Mouse (Mus musculus) hindbrain, embryonic 14.5 days (tissue): ENCODE measurements around the gene Thsd7a. TPM values are rescaled to one million over a fixed set of nuclear protein-coding genes. Genes with fewer than 3 reads are reported as not detected.

Source experiments
- ATAC-seq: fragments of 200-750 bp; cut with Nextera tagmentation; 2 replicates; pipeline ENCODE4 v1.8.0; 2017; ENCODE audit warnings: moderate number of reproducible peaks, mild to moderate bottlenecking, moderate TSS enrichment, moderate library complexity; ENCODE audit not compliant: low FRiP score
- DNase-seq: peaks from one replicate; pipeline ENCODE4 v3.0.0-alpha.2; 2015; ENCODE audit warnings: low spot score
- H3K27ac ChIP-seq: fragments of 300-500 bp; sonication (generic); 2 replicates; pipeline ENCODE4 v1.5.1; 2014; ENCODE audit warnings: mild to moderate bottlenecking, moderate library complexity
- H3K27me3 ChIP-seq: fragments of 300-500 bp; sonication (generic); 2 replicates; pipeline ENCODE4 v1.6.1; 2014; ENCODE audit warnings: mild to moderate bottlenecking, low read length, mixed read lengths; ENCODE audit not compliant: control insufficient read depth, insufficient read depth
- H3K36me3 ChIP-seq: fragments of 300-500 bp; sonication (generic); replicated peaks from 2 replicates; pipeline ENCODE4 v1.6.1; 2014; ENCODE audit not compliant: control insufficient read depth, insufficient read depth
- H3K4me1 ChIP-seq: fragments of 300-500 bp; sonication (generic); replicated peaks from 2 replicates; pipeline ENCODE4 v1.6.1; 2014; ENCODE audit warnings: antibody characterized with exemption, low read length, mixed read lengths; ENCODE audit not compliant: control insufficient read depth, insufficient read depth
- H3K4me2 ChIP-seq: fragments of 300-500 bp; sonication (generic); replicated peaks from 2 replicates; pipeline ENCODE4 v1.6.1; 2014; ENCODE audit warnings: mild to moderate bottlenecking, moderate library complexity
- H3K4me3 ChIP-seq: fragments of 300-500 bp; sonication (generic); replicated peaks from 2 replicates; pipeline ENCODE4 v1.5.1; 2014; ENCODE audit warnings: mild to moderate bottlenecking, low read length
- H3K9ac ChIP-seq: fragments of 300-500 bp; sonication (generic); 2 replicates; pipeline ENCODE4 v1.6.1; 2014
- H3K9me3 ChIP-seq: fragments of 300-500 bp; sonication (generic); 2 replicates; pipeline ENCODE4 v1.6.1; 2016; ENCODE audit warnings: low read length; ENCODE audit not compliant: control insufficient read depth
- WGBS: fragments of 180-500 bp; shearing (Covaris S2); extraction: QIAGEN DNeasy Blood & Tissue Kit; methylation state at CpG from one replicate; pipeline ENCODE4 v1.1.7; 2014; 5-methylcytosine and 5-hydroxymethylcytosine counted together
- polyA plus RNA-seq: library from polyadenylated mRNA; unstranded; fragments of >200 nt; fragmentation: Nextera tagmentation; extraction: Ambion mirVana; gene quantifications from 2 replicates; pipeline ENCODE4 v1.2.1, GENCODE M21; 2014

Thsd7a gene
- polyA plus RNA-seq, 1 experiment from 2014 or later, result 33.4 TPM

DNA sequence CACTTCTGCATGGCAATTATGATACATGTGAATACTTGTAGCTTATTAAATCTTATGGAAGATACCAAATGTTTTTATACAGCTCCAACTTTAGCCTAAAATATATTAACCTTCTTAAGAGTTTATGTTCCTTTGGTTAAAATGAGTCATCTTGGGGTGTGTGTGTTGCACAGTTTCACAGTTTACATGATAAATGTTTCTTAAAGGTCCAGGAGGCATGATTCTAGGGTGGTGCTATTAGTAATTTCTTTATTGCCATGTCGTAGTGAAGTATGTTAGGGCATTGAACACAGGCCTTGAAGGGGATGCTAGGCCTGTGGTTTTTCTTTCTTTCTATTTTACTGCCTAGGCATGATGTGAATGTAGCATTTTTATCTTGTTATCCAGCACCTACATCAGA is 291.8 kb downstream of the Thsd7a start:
- Histone ChIP-seq H3K9me3 (no peaks in the 10 kb centered on the region), H3K9ac (no peak overlapping the region), H3K4me3 (no peak overlapping the region), H3K36me3 (no peaks in the 10 kb centered on the region), H3K27ac (no peak overlapping the region), H3K27me3 (no peaks in the 10 kb centered on the region), H3K4me2 (no peak overlapping the region), H3K4me1 (no peaks in the 10 kb centered on the region)
- WGBS, result 81% methylated on average over 1 of the region's 1 CpGs
- DNase-seq, result no peak
- no peak for ATAC-seq

DNA sequence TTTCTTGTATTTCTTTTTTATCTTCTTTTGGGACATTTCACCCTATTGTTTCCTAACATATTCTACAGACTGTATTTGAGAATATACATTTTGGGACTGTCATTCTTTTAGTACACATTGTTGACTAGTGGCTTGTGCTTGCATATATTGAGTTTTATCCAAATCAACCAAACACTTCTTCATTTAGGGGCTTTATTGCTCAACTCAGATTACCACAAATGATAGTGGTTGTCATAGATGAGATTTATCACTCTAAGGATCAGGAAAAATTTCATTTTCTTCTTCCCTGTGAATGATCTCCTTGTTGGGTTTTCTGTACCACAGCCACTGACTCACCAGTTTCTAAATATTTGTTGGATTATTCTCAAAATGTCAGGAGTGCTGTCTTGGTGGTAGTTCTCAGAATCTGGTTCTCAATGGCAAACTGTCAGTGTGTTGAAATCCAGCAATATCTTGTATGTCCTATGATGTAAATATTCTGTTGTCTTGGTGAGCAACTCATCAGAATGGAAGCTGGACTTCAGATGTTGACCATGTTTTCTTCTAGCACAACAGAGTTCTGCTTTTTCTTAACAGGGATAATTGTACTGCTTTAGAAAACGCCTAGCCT is 294.2 kb downstream of the Thsd7a start:
- ATAC-seq (no peak), DNase-seq (no peak)
- H3K9me3 ChIP-seq, result no peaks in the 10 kb centered on the region
- WGBS, result 90% methylated on average over 1 of the region's 1 CpGs
- H3K36me3 ChIP-seq, result no peaks in the 10 kb centered on the region
- H3K4me2 ChIP-seq, result no peak overlapping the region
- no peak overlapping the region for H3K9ac ChIP-seq
- no peaks in the 10 kb centered on the region for H3K4me1 ChIP-seq
- H3K27ac ChIP-seq, result no peak overlapping the region
- H3K4me3 ChIP-seq, result no peak overlapping the region
- H3K27me3 ChIP-seq, result no peaks in the 10 kb centered on the region

DNA sequence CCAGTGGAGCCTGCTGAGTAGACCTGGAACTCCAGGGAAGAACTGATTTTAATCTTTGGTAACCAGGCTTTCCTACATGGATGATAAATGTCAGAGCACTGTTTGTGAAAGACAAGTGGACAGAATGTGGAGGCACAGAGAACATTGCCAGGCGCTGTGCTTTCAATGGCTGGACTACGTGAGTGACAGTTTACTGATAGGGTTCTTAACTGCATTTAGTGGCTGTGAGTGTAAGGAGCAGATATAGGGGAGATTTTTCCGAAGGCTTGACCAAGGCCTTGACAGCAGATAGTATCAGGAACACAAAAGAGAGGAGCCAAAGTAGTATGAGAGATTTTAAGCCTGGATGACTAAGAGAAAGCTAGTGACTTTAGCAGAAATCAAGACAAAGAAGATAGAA is 295.1 kb downstream of the Thsd7a start:
- Histone ChIP-seq H3K9ac (no peak overlapping the region), H3K9me3 (no peaks in the 10 kb centered on the region)

DNA sequence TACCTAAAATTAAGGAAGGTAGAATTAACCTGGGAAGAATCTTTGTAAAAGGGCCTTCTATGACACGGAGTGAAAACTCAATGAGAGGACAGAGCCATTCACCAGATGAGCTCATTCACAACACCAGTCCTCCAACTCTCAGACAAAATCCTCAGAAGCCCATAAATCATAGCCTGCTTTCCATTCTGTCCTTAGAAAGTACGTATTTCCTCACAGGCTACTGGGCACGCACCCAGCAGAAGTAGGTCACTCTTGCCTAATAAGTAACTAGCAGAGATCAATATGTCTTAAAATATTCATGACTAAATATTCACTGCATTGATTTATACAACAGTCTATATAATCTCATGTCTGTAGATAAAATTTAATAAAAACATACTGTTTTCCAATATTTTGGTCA is 300.4 kb downstream of the Thsd7a start:
- no peak overlapping the region for H3K4me3 ChIP-seq
- H3K4me1 ChIP-seq, result no peaks in the 10 kb centered on the region
- no peak overlapping the region for H3K9ac ChIP-seq
- 65% methylated on average over 3 of the region's 3 CpGs for WGBS
- H3K27ac ChIP-seq, result no peak overlapping the region
- no peaks in the 10 kb centered on the region for H3K36me3 ChIP-seq
- ATAC-seq, result no peak
- H3K4me2 ChIP-seq, result no peak overlapping the region
- H3K9me3 ChIP-seq, result no peaks in the 10 kb centered on the region
- DNase-seq, result no peak
- H3K27me3 ChIP-seq, result no peaks in the 10 kb centered on the region

More for the DNA sequence above, 295.1 kb downstream of the Thsd7a start:
- H3K4me1 ChIP-seq, result no peaks in the 10 kb centered on the region
- DNase-seq, result no peak
- H3K4me2 ChIP-seq, result no peak overlapping the region
- H3K4me3 ChIP-seq, result no peak overlapping the region
- ATAC-seq, result no peak
- H3K27me3 ChIP-seq, result no peaks in the 10 kb centered on the region
- 84% methylated on average over 3 of the region's 3 CpGs for WGBS
- H3K27ac ChIP-seq, result no peak overlapping the region
- no peaks in the 10 kb centered on the region for H3K36me3 ChIP-seq

GRCm38 (mm10) chr6:12445486-12445885 is 303.7 kb downstream of the Thsd7a start:
- 96% methylated on average over 2 of the region's 2 CpGs for WGBS
- H3K9me3 ChIP-seq, result no peaks in the 10 kb centered on the region
- no peaks in the 10 kb centered on the region for H3K27me3 ChIP-seq
- DNase-seq (no peak), ATAC-seq (no peak)
- no peak overlapping the region for H3K9ac ChIP-seq
- H3K4me1 ChIP-seq, result no peaks in the 10 kb centered on the region
- H3K36me3 ChIP-seq, result no peaks in the 10 kb centered on the region
- no peak overlapping the region for H3K4me2 ChIP-seq
- H3K27ac ChIP-seq, result no peak overlapping the region
- H3K4me3 ChIP-seq, result no peak overlapping the region

GRCm38 (mm10) chr6:12439561-12439960 is 309.6 kb downstream of the Thsd7a start:
- Histone ChIP-seq H3K4me1 (no peaks in the 10 kb centered on the region), H3K4me3 (no peak overlapping the region), H3K9ac (no peak overlapping the region), H3K9me3 (no peaks in the 10 kb centered on the region), H3K36me3 (no peaks in the 10 kb centered on the region), H3K27me3 (no peaks in the 10 kb centered on the region), H3K4me2 (no peak overlapping the region), H3K27ac (no peak overlapping the region)
- DNase-seq, result no peak
- no peak for ATAC-seq

GRCm38 (mm10) chr6:12419070-12419469 is 330.1 kb downstream of the Thsd7a start:
- no peaks in the 10 kb centered on the region for H3K9me3 ChIP-seq

DNA sequence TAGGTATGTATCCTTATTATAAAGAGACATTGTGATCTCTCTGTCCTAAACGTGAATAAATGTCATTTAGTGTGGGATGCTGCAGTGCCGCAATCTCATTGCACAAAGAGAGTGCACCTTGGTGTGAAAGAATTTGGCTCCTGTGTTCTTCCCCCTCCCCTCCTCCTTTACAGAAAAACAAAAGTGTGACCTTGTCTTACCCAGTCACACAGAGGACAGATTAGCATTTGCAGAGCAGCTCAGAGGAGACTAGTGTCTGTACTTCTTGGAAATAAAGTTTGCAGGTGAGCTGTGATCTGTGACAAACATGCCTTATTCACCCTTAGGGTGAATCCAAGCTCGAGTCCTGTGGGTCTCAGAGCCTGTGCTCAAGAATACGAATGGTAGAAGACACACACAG is 332.2 kb downstream of the Thsd7a start:
- Histone ChIP-seq H3K4me1 (no peaks in the 10 kb centered on the region), H3K27ac (no peak overlapping the region), H3K4me3 (no peak overlapping the region), H3K27me3 (no peaks in the 10 kb centered on the region), H3K36me3 (no peaks in the 10 kb centered on the region), H3K4me2 (no peak overlapping the region), H3K9me3 (no peaks in the 10 kb centered on the region), H3K9ac (no peak overlapping the region)
- ATAC-seq (no peak), DNase-seq (no peak)
- 47% methylated on average over 4 of the region's 4 CpGs for WGBS

More at GRCm38 (mm10) chr6:12419070-12419469, 330.1 kb downstream of the Thsd7a start:
- Histone ChIP-seq H3K27me3 (no peaks in the 10 kb centered on the region), H3K27ac (no peak overlapping the region), H3K4me3 (no peak overlapping the region), H3K4me2 (no peak overlapping the region), H3K4me1 (no peaks in the 10 kb centered on the region), H3K36me3 (no peaks in the 10 kb centered on the region), H3K9ac (no peak overlapping the region)
- whole genome bisulfite sequencing, result 86% methylated on average over 10 of the region's 10 CpGs
- no peak for ATAC-seq
- DNase-seq, result no peak

- ATAC-seq, result peak; percentile 44; the same call in 1 of the 2 replicates
- H3K9me3 ChIP-seq, result no peaks in the 10 kb centered on the region
These were observed 344.8 kb downstream of the Thsd7a start for GRCm38 (mm10) chr6:12404441-12404840.

GRCm38 (mm10) chr6:12402996-12403395 is 346.2 kb downstream of the Thsd7a start:
- Histone ChIP-seq H3K4me2 (no peak overlapping the region), H3K27ac (no peak overlapping the region), H3K9me3 (no peaks in the 10 kb centered on the region), H3K9ac (no peak overlapping the region), H3K36me3 (no peaks in the 10 kb centered on the region), H3K4me3 (no peak overlapping the region), H3K27me3 (no peaks in the 10 kb centered on the region), H3K4me1 (peaks cover 3% of the 10 kb centered on the region; the same call in 1 of the 2 replicates)
- 94% methylated on average over 1 of the region's 1 CpGs for WGBS
- no peak for DNase-seq
- no peak for ATAC-seq

More at GRCm38 (mm10) chr6:12404441-12404840, 344.8 kb downstream of the Thsd7a start:
- WGBS, result 60% methylated on average over 2 of the region's 2 CpGs
- no peak overlapping the region; the same call in 1 of the 2 replicates for H3K27ac ChIP-seq
- no peak for DNase-seq
- H3K4me1 ChIP-seq, result no peaks in the 10 kb centered on the region
- H3K9ac ChIP-seq, result no peak overlapping the region
- no peaks in the 10 kb centered on the region for H3K27me3 ChIP-seq
- H3K4me2 ChIP-seq, result no peak overlapping the region
- H3K36me3 ChIP-seq, result no peaks in the 10 kb centered on the region
- no peak overlapping the region for H3K4me3 ChIP-seq
